Mouse (Mus musculus) c-Kit-positive CD71-negative TER-119-negative erythroid progenitor cells, embryonic 14.5 days (primary cell): Measurements from ENCODE around the gene Duxf3.
"Not testable (repeated sequence)": the region's sequence is repeated elsewhere in the genome, so short reads cannot be mapped to it uniquely, and the experiment has no call there.

ENCODE experiments used
- DNase-seq: peaks from one replicate; pipeline ENCODE4 v3.0.0-alpha.2; 2013; ENCODE audit warnings: low read depth

Gene Duxf3

GRCm38 (mm10) chr10:58232641-58232969 lies at the start of gene Duxf3:
Gene Duxf3 (minus strand): TSS chr10:58232675.
- DNase-seq: not testable (repeated sequence)

GRCm38 (mm10) chr10:58282238-58282637 lies 49.8 kb upstream of the Duxf3 start:
- no peak for DNase-seq

- DNase-seq: no peak
Measured at GRCm38 (mm10) chr10:58258466-58258865, 26.0 kb upstream of the Duxf3 start.

- DNase-seq: no peak
Measured at GRCm38 (mm10) chr10:58255954-58256353, 23.5 kb upstream of the Duxf3 start.

GRCm38 (mm10) chr10:58255213-58255892 lies 22.9 kb upstream of the Duxf3 start, which contains the start of gene Gcc2:
Gene Gcc2 (plus strand): TSS chr10:58255497.
- peak; percentile 93 for DNase-seq

- DNase-seq: no peak
Measured at GRCm38 (mm10) chr10:58254635-58255175, 22.2 kb upstream of the Duxf3 start.

- DNase-seq: no peak
Measured at GRCm38 (mm10) chr10:58249535-58249934, 17.1 kb upstream of the Duxf3 start.

- not testable (repeated sequence) for DNase-seq
Measured at GRCm38 (mm10) chr10:58238984-58239740, 6.7 kb upstream of the Duxf3 start.

GRCm38 (mm10) chr10:58236613-58237012 lies 4.1 kb upstream of the Duxf3 start, which contains the start of gene Gm4981:
Gene Gm4981 (minus strand): TSS chr10:58236701.
- no peak for DNase-seq

GRCm38 (mm10) chr10:58234985-58235384 lies 2.5 kb upstream of the Duxf3 start:
- not testable (repeated sequence) for DNase-seq

- not testable (repeated sequence) for DNase-seq
Measured at GRCm38 (mm10) chr10:58233740-58234121, 1.3 kb upstream of the Duxf3 start.

- DNase-seq: not testable (repeated sequence)
Measured at GRCm38 (mm10) chr10:58233054-58233739, 722 bp upstream of the Duxf3 start.

GRCm38 (mm10) chr10:58231779-58232640 lies 465 bp downstream of the Duxf3 start:
- not testable (repeated sequence) for DNase-seq

- DNase-seq: not testable (repeated sequence)
Measured at GRCm38 (mm10) chr10:58231088-58231487, 1.4 kb downstream of the Duxf3 start.

- not testable (repeated sequence) for DNase-seq
Measured at GRCm38 (mm10) chr10:58230021-58230420, 2.5 kb downstream of the Duxf3 start.

- DNase-seq: not testable (repeated sequence)
Measured at GRCm38 (mm10) chr10:58227798-58228197, 4.7 kb downstream of the Duxf3 start.

- DNase-seq: not testable (repeated sequence)
Measured at GRCm38 (mm10) chr10:58226357-58226756, 6.1 kb downstream of the Duxf3 start.

GRCm38 (mm10) chr10:58224827-58225785 lies 7.4 kb downstream of the Duxf3 start, which contains the start of gene AW822073:
Gene AW822073 (minus strand): TSS chr10:58224930.
- DNase-seq: not testable (repeated sequence)

GRCm38 (mm10) chr10:58223972-58224805 lies 8.3 kb downstream of the Duxf3 start:
- DNase-seq: not testable (repeated sequence)
